Mouse (Mus musculus): ENCODE measurements around the gene Spp1. TPM values are rescaled to one million over a fixed set of nuclear protein-coding genes. Genes with fewer than 3 reads are reported as not detected.
"Not testable (repeated sequence)": the region's sequence is repeated elsewhere in the genome, so short reads cannot be mapped to it uniquely, and the experiment has no call there.

The Spp1 gene
- polyA plus RNA-seq, 1 experiment from 2014 or later, result 5.8 TPM

- Histone ChIP-seq H3K9ac (no peak overlapping the region), H3K27ac (no peak overlapping the region), H3K27me3 (no peaks in the 10 kb centered on the region), H3K4me2 (no peak overlapping the region), H3K9me3 (replicated peaks) (no peaks in the 10 kb centered on the region), H3K36me3 (ENCODE audit: poor library complexity, severe bottlenecking) (no peaks in the 10 kb centered on the region), H3K4me1 (0 out of 2 replicates have a peak, but pooled peaks cover 7% of the 10 kb centered on the region), H3K4me3 (no peak overlapping the region)
- no peak for ATAC-seq
- 59% methylated on average over 6 of the region's 6 CpGs for WGBS
These were observed 7.5 kb downstream of the Spp1 start for GRCm38 (mm10) chr5:104442396-104442795.

DNA sequence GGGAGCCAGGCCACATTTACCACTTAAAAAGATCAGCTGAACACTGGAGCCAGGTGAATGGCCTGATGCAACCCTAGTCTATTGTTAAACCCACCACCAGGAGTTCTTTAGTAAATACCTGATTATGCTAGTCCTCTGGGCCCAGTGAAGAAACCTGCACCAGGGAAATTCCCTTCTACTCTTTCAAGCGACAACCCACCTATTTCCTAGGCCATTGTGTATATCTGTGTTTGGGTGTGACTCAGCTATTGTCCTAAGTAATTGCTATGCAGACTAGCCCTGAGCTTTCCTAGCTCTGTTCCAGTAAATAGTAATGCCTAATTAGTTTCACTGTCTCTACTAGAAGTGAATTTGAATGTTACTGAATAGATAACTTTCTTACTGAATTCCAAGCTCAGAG lies 7.9 kb downstream of the Spp1 start:
- Histone ChIP-seq H3K9me3 (replicated peaks) (no peaks in the 10 kb centered on the region), H3K9ac (no peak overlapping the region), H3K36me3 (ENCODE audit: poor library complexity, severe bottlenecking) (no peaks in the 10 kb centered on the region), H3K4me2 (no peak overlapping the region), H3K4me3 (no peak overlapping the region), H3K4me1 (0 out of 2 replicates have a peak, but pooled peaks cover 7% of the 10 kb centered on the region), H3K27me3 (no peaks in the 10 kb centered on the region), H3K27ac (no peak overlapping the region)
- no peak for ATAC-seq
- 42% methylated on average over 1 of the region's 1 CpGs for WGBS

GRCm38 (mm10) chr5:104446156-104446555 lies 11.2 kb downstream of the Spp1 start:
- 6% methylated on average over 3 of the region's 3 CpGs for WGBS

DNA sequence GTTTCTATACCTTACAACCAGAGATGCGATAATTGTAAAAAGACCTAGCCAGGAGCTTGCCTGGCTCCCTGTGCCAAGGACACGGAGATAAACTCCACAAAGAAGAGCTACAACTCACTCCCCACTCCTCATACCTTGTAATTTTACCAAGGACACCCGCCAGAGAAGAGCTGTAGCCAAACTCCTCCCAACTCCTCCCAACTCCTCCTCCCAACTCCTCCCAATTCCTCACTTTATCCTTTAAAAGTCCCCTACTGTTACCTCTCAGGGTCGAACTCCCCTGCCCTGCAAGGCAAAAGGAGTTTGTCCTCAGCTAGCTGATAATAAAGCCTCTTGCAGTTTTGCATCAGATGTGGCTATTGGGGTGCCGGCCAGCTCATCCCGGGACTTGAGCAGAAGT lies 13.4 kb downstream of the Spp1 start:
- not testable (repeated sequence) for H3K36me3 ChIP-seq (ENCODE audit: poor library complexity, severe bottlenecking); ATAC-seq; H3K27me3 ChIP-seq; H3K9me3 ChIP-seq (replicated peaks); H3K27ac ChIP-seq; H3K9ac ChIP-seq; H3K4me2 ChIP-seq; H3K4me1 ChIP-seq; H3K4me3 ChIP-seq
- 19% methylated on average over 6 of the region's 6 CpGs for WGBS

More at GRCm38 (mm10) chr5:104446156-104446555, 11.2 kb downstream of the Spp1 start:
- Histone ChIP-seq H3K4me1 (peaks cover 15% of the 10 kb centered on the region; the same call in 1 of the 2 replicates), H3K27ac (no peak overlapping the region), H3K4me2 (no peak overlapping the region), H3K9me3 (replicated peaks) (no peaks in the 10 kb centered on the region), H3K4me3 (no peak overlapping the region), H3K27me3 (no peaks in the 10 kb centered on the region), H3K36me3 (ENCODE audit: poor library complexity, severe bottlenecking) (no peaks in the 10 kb centered on the region), H3K9ac (no peak overlapping the region)
- ATAC-seq, result 0 out of 2 replicates have a peak, but pooled peaks have one; percentile 66

GRCm38 (mm10) chr5:104449491-104449890 lies 14.6 kb downstream of the Spp1 start:
- no peaks in the 10 kb centered on the region for H3K36me3 ChIP-seq (ENCODE audit: poor library complexity, severe bottlenecking)
- 33% methylated on average over 3 of the region's 3 CpGs for WGBS
- H3K27ac ChIP-seq, result no peak overlapping the region
- no peak overlapping the region for H3K9ac ChIP-seq
- peaks cover 9% of the 10 kb centered on the region; the same call in 1 of the 2 replicates for H3K4me1 ChIP-seq
- H3K9me3 ChIP-seq (replicated peaks), result no peaks in the 10 kb centered on the region
- H3K4me3 ChIP-seq, result no peak overlapping the region
- H3K4me2 ChIP-seq, result no peak overlapping the region
- ATAC-seq, result no peak
- no peaks in the 10 kb centered on the region for H3K27me3 ChIP-seq

DNA sequence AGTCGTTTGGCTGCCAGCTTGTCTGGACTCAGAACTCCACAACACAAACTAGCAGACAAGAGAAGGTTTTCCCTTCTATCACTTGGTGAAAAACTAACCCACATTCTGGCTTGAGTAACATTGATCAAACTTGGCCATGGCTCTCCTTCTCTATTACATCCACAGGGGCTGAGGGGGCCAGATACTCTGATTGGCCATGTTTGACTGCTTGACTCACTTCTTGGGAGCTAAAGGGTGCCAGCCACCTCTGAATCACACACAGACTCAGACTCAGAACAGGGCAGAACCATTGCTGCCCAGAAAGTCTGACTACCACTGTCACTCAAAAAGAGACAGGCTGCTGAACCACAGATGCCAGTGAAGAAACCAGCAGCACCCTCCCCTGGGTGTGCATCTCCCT lies 18.2 kb downstream of the Spp1 start:
- H3K27ac ChIP-seq, result no peak overlapping the region
- peaks cover 9% of the 10 kb centered on the region; the same call in 1 of the 2 replicates for H3K4me1 ChIP-seq
- no peak overlapping the region for H3K4me3 ChIP-seq
- no peak for ATAC-seq
- no peaks in the 10 kb centered on the region for H3K27me3 ChIP-seq
- H3K9me3 ChIP-seq (replicated peaks), result 0 out of 2 replicates have a peak, but pooled peaks cover 7% of the 10 kb centered on the region
- H3K4me2 ChIP-seq, result no peak overlapping the region
- peaks cover 6% of the 10 kb centered on the region; the same call in 1 of the 2 replicates for H3K36me3 ChIP-seq (ENCODE audit: poor library complexity, severe bottlenecking)
- no peak overlapping the region for H3K9ac ChIP-seq
- 86% methylated on average over 1 of the region's 1 CpGs for WGBS

GRCm38 (mm10) chr5:104454564-104454963 lies 19.6 kb downstream of the Spp1 start:
- 94% methylated on average over 6 of the region's 6 CpGs for WGBS
- Histone ChIP-seq H3K4me1 (peaks cover 15% of the 10 kb centered on the region), H3K36me3 (ENCODE audit: poor library complexity, severe bottlenecking) (peaks cover 6% of the 10 kb centered on the region; the same call in 1 of the 2 replicates), H3K27me3 (no peaks in the 10 kb centered on the region), H3K9me3 (replicated peaks) (0 out of 2 replicates have a peak, but pooled peaks cover 7% of the 10 kb centered on the region), H3K9ac (no peak overlapping the region), H3K4me2 (no peak overlapping the region), H3K27ac (no peak overlapping the region), H3K4me3 (no peak overlapping the region)
- no peak for ATAC-seq

GRCm38 (mm10) chr5:104458832-104459705 lies 24.2 kb downstream of the Spp1 start, which contains the start of gene Pkd2:
Gene Pkd2 (plus strand): TSS chr5:104459450.
- 11% methylated on average over 46 of the region's 46 CpGs for WGBS
- ATAC-seq, result peak; percentile 89
- Histone ChIP-seq H3K9me3 (replicated peaks) (0 out of 2 replicates have a peak, but pooled peaks cover 7% of the 10 kb centered on the region), H3K27me3 (no peaks in the 10 kb centered on the region), H3K4me3 (peak within 1 kb of the TSS; percentile 77), H3K9ac (peak within 1 kb of the TSS; percentile 95), H3K27ac (peak within 1 kb of the TSS; percentile 89), H3K4me1 (peaks cover 19% of the 10 kb centered on the region), H3K36me3 (ENCODE audit: poor library complexity, severe bottlenecking) (peaks cover 16% of the 10 kb centered on the region), H3K4me2 (peak within 1 kb of the TSS; percentile 80)

GRCm38 (mm10) chr5:104459706-104460455 lies 25.0 kb downstream of the Spp1 start:
- H3K9me3 ChIP-seq (replicated peaks), result 0 out of 2 replicates have a peak, but pooled peaks cover 7% of the 10 kb centered on the region
- peak overlapping the region; percentile 89 for H3K27ac ChIP-seq
- H3K4me3 ChIP-seq, result peak overlapping the region; percentile 77
- H3K36me3 ChIP-seq (ENCODE audit: poor library complexity, severe bottlenecking), result peaks cover 22% of the 10 kb centered on the region
- ATAC-seq, result peak; percentile 76
- H3K27me3 ChIP-seq, result no peaks in the 10 kb centered on the region
- peaks cover 19% of the 10 kb centered on the region for H3K4me1 ChIP-seq
- peak overlapping the region; percentile 80 for H3K4me2 ChIP-seq
- under 1% methylated on average over 71 of the region's 82 CpGs for WGBS
- peak overlapping the region; percentile 95 for H3K9ac ChIP-seq

- Histone ChIP-seq H3K27me3 (no peaks in the 10 kb centered on the region), H3K4me1 (peaks cover 19% of the 10 kb centered on the region), H3K9ac (peak overlapping the region; percentile 95), H3K27ac (peak overlapping the region; percentile 89), H3K9me3 (replicated peaks) (0 out of 2 replicates have a peak, but pooled peaks cover 7% of the 10 kb centered on the region), H3K4me2 (peak overlapping the region; percentile 80), H3K4me3 (peak overlapping the region; percentile 77), H3K36me3 (ENCODE audit: poor library complexity, severe bottlenecking) (peaks cover 27% of the 10 kb centered on the region)
- ATAC-seq, result no peak
- 22% methylated on average over 3 of the region's 3 CpGs for WGBS
These were observed 25.5 kb downstream of the Spp1 start for GRCm38 (mm10) chr5:104460456-104460838.

DNA sequence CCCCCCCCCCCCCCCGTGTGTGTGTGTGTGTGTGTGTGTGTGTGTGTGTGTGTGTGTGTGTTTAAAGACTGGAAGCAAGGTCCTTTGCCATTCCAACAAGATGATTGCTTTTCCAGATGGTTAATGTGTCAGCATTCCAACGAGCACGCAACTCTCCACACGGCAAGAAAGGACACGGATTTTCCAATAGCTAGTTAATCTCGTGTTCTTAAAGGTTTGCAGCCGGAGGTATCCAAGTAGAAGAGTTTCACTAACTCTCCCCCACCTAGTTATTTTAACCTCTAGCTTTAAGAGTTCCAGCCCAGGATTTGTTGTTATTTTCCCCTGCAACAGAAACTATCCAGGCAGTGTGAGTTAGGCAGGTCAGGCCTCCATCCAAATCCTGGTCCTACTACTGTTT lies 25.9 kb downstream of the Spp1 start:
- WGBS, result 43% methylated on average over 6 of the region's 7 CpGs
- H3K9ac ChIP-seq, result peak overlapping the region; percentile 23; the same call in 1 of the 2 replicates
- no peaks in the 10 kb centered on the region for H3K27me3 ChIP-seq
- H3K9me3 ChIP-seq (replicated peaks), result 0 out of 2 replicates have a peak, but pooled peaks cover 7% of the 10 kb centered on the region
- H3K27ac ChIP-seq, result no peak overlapping the region
- H3K4me1 ChIP-seq, result peaks cover 19% of the 10 kb centered on the region
- peaks cover 31% of the 10 kb centered on the region for H3K36me3 ChIP-seq (ENCODE audit: poor library complexity, severe bottlenecking)
- peak overlapping the region; percentile 80 for H3K4me2 ChIP-seq
- no peak for ATAC-seq
- peak overlapping the region; percentile 77 for H3K4me3 ChIP-seq

- Histone ChIP-seq H3K4me3 (no peak overlapping the region), H3K27me3 (no peaks in the 10 kb centered on the region), H3K4me2 (no peak overlapping the region), H3K4me1 (peaks cover 9% of the 10 kb centered on the region), H3K36me3 (ENCODE audit: poor library complexity, severe bottlenecking) (peaks cover 53% of the 10 kb centered on the region), H3K9me3 (replicated peaks) (no peaks in the 10 kb centered on the region), H3K27ac (no peak overlapping the region), H3K9ac (no peak overlapping the region)
- 96% methylated on average over 8 of the region's 8 CpGs for WGBS
- ATAC-seq, result no peak
These were observed 30.4 kb downstream of the Spp1 start for GRCm38 (mm10) chr5:104465279-104465678.

Measured in forebrain, embryonic 13.5 days (tissue).